Mouse (Mus musculus) pancreas, adult 10 weeks (tissue): Measurements from ENCODE around the gene 4833423E24Rik. TPM values are rescaled to one million over a fixed set of nuclear protein-coding genes. Genes with fewer than 3 reads are reported as not detected.

ENCODE experiments used
- polyA plus RNA-seq: library from polyadenylated mRNA; stranded (reverse); fragments of 350-450 nt; fragmentation: Illumina TruSeq; extraction: RNeasy Lipid Tissue Mini Kit (QIAGEN cat#74804); gene quantifications from one replicate; pipeline ENCODE4 v1.2.3, GENCODE M21; 2015; ENCODE audit warnings: low read depth, low replicate concordance; ENCODE audit not compliant: insufficient read depth

Gene 4833423E24Rik
- not detected for polyA plus RNA-seq

GRCm38 (mm10) chr2:85518879-85519278 lies at the start of gene 4833423E24Rik:
4833423E24Rik (minus strand) TSS chr2:85519024.

GRCm38 (mm10) chr2:85443539-85443938 lies 75.3 kb downstream of the 4833423E24Rik start, which contains the start of gene Olfr995:
Olfr995 (minus strand) TSS chr2:85443639.

GRCm38 (mm10) chr2:85436351-85436750 lies 82.5 kb downstream of the 4833423E24Rik start, which contains the start of gene Olfr994:
Olfr994 (minus strand) TSS chr2:85436451.

Other genes starting within 250 kb of the 4833423E24Rik start
- not detected for gene Olfr987, start 179.7 kb downstream of the 4833423E24Rik start, polyA plus RNA-seq
- not detected for gene Olfr988, start 155.8 kb downstream of the 4833423E24Rik start, polyA plus RNA-seq
- not detected for gene Olfr992, start 109.6 kb downstream of the 4833423E24Rik start, polyA plus RNA-seq
- gene Olfr993, start 104.1 kb downstream of the 4833423E24Rik start, polyA plus RNA-seq, result not detected
- gene Olfr994, start 82.6 kb downstream of the 4833423E24Rik start, polyA plus RNA-seq, result not detected
- gene Olfr995, start 75.4 kb downstream of the 4833423E24Rik start, polyA plus RNA-seq, result not detected
- gene Olfr996, start 60.2 kb upstream of the 4833423E24Rik start, polyA plus RNA-seq, result not detected
- not detected for gene Olfr998, start 69.9 kb upstream of the 4833423E24Rik start, polyA plus RNA-seq
- not detected for gene Olfr1000, start 92.9 kb upstream of the 4833423E24Rik start, polyA plus RNA-seq
- not detected for gene Olfr1002, start 131.7 kb upstream of the 4833423E24Rik start, polyA plus RNA-seq
- gene Olfr154, start 145.4 kb upstream of the 4833423E24Rik start, polyA plus RNA-seq, result not detected
- not detected for gene Olfr1006, start 159.7 kb upstream of the 4833423E24Rik start, polyA plus RNA-seq
- gene Olfr1008, start 170.4 kb upstream of the 4833423E24Rik start, polyA plus RNA-seq, result not detected
- not detected for gene Olfr1009, start 196.4 kb upstream of the 4833423E24Rik start, polyA plus RNA-seq
- not detected for gene Olfr1012, start 243.7 kb upstream of the 4833423E24Rik start, polyA plus RNA-seq
- not detected for gene Olfr1013, start 248.1 kb upstream of the 4833423E24Rik start, polyA plus RNA-seq